Mouse (Mus musculus): ENCODE results near the gene Gm20518.

Gene Gm20518

GRCm38 (mm10) chr16:17843701-17844365 is 47.6 kb downstream of the Gm20518 start:
- no peak for DNase-seq (ENCODE audit: low spot score in 2 of 2)

- no peak for DNase-seq (ENCODE audit: low spot score in 2 of 2)
Observed at GRCm38 (mm10) chr16:17842437-17842836, 49.0 kb downstream of the Gm20518 start.

GRCm38 (mm10) chr16:17839976-17840375 is 51.5 kb downstream of the Gm20518 start:
- no peak for DNase-seq (ENCODE audit: low spot score in 2 of 2)

DNA sequence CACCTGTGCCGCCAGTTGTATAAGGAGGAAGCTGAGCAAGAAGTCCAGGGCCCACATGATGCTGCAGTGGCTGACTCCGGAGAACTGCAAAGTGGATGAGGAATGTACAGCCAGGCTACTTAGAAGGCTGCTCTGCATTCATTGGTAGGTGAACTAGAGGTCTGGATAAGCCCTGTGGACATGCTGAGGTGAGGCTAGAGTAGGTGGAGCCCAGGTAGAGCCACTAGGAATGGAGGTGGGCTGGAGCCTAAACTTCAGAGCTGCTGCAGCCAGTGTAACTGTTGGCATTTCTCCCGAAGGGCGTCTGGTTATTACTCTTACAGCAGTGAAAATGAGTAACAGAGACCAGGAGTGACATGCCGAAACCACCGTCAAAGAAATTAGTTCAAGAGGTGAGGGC is 53.4 kb downstream of the Gm20518 start, which contains the start of gene Car15:
Gene Car15, minus strand, starts transcription at position 314 of the 400 bp plus-strand sequence.
- DNase-seq (ENCODE audit: low spot score in 2 of 2): no peak

DNA sequence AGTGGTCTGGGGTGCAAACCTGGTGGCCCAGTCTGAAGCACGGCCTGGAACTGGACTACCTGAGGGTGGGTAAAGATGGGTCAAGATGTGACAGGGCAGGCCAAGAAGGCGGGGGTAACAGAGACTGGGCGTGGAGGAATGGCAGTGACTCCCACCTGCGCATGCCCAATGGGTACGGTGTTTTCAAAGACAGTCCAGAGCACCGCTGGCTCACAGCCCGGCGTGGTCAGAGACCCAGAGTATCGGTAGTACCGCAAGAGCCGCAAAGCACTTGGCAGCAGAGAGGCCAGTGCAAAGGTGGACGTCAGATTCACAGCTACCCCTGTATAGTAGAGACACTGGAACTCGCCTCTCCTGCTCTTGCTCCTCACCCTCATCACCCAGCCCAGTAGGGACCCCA is 56.0 kb downstream of the Gm20518 start:
- no peak for DNase-seq (ENCODE audit: low spot score in 2 of 2)

DNA sequence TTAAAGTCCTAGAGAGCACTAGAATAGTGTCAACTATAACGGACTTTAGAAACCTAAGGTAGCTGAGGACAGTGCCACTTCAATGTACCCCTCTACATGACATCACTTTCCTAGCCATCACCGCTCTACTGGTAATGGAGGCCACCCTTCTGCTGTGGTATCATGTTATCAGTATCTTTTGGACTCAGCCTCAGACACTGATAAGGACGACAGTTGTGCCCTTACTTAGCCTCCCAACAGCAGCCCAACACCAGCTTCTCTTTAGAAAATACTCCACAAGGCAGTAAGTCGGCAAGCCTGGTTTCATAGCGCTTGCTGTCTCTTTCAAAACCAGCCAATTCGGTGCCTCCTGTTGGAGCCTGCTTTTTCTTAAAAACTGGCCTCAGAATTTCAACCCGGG is 56.9 kb downstream of the Gm20518 start:
- no peak for DNase-seq (ENCODE audit: low spot score in 2 of 2)

GRCm38 (mm10) chr16:17833681-17834399 is 57.6 kb downstream of the Gm20518 start:
- peak in 1 of 2 experiments; percentile 64 for DNase-seq (ENCODE audit: low spot score in 2 of 2)

- DNase-seq (ENCODE audit: low spot score in 2 of 2): no peak
Observed at GRCm38 (mm10) chr16:17833321-17833680, 58.2 kb downstream of the Gm20518 start.

- no peak for DNase-seq (ENCODE audit: low spot score in 2 of 2)
Observed at GRCm38 (mm10) chr16:17832821-17833220, 58.6 kb downstream of the Gm20518 start, which contains the start of gene B830017H08Rik. Gene B830017H08Rik (plus strand): TSS chr16:17833121.

- DNase-seq (ENCODE audit: low spot score in 2 of 2): no peak
Observed at GRCm38 (mm10) chr16:17831781-17832180, 59.7 kb downstream of the Gm20518 start.

DNA sequence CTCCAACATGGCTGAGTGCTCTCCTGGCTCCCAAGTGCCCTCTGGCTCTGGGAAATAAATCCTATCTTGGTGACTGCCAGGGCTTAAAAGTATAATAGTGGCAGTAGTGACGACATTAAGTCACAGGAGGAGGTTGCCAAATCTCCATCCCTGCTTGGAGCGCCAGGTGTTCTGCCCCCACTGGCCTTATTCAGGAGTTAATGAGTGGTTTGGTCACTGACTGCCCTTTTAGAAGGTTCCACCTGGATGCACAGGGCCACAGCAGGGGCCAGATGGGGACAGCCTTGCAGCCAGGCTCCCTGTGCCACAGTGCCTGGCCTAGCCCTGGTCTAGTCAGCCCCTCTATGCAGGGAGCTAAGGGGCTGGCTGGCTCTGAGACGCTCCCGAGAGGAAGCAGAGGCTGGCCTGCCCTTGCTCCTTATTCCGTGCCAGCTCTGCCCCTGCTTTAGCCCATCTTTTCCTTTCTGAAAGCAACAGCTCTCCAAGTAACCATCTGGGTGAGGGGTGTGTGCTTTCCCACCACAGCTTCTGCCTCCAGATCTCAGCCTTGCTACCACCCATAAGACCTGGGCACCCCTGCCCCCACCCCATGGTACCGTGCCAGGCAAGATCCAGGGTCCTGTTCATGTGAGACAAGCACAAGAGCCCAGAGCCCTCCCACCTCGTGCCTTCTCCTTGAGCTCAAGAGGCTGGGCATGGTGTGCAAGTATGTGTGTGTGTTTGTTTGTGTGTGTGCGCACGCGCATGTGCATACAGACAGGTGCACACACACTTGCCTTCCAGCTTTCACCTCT is 60.9 kb downstream of the Gm20518 start:
- DNase-seq (ENCODE audit: low spot score in 2 of 2): no peak

GRCm38 (mm10) chr16:17828867-17829266 is 62.6 kb downstream of the Gm20518 start:
- DNase-seq (ENCODE audit: low spot score in 2 of 2): no peak

DNA sequence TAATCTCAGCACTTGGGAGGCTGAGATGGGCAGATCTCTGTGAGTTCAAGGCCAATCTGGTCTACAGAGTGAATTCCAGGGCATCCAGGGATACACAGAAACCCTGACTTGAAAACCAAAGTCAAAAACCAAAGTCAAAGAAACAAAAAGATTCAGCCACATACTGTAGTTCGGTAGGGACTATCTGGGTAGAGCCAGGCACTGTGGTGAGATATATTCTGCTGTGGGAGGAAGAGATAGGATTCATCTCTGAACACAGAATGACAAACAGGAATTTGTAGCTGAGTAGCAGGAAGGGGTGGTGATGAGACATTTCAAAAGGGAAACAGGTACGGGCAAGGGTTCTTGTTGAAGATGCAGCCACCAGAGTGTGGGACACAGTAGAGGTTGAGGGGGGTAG is 63.2 kb downstream of the Gm20518 start:
- DNase-seq (ENCODE audit: low spot score in 2 of 2): no peak

DNA sequence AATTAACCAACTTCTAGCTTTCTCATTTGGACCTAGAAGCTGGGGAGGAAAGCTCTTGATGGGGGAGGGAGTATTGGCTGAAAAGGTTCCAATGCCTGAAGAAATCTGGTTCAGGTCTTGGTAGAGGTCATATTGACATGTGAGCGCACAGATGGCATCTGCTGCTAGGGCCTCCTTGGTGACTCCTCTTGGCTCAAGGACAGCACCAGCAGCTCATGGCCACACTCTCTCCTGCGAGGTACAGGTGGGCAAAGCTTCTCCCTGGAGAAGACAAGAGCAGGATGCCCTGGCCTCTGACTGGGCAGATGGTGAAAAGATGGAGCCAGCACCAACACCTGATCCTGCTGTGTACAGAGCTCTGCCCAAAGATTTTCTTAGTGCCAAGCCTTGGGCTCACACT is 65.0 kb downstream of the Gm20518 start:
- no peak for DNase-seq (ENCODE audit: low spot score in 2 of 2)

- no peak for DNase-seq (ENCODE audit: low spot score in 2 of 2)
Observed at GRCm38 (mm10) chr16:17816528-17816927, 74.9 kb downstream of the Gm20518 start.

GRCm38 (mm10) chr16:17815411-17816402 is 75.8 kb downstream of the Gm20518 start:
- DNase-seq (ENCODE audit: low spot score in 2 of 2): peak in 1 of 2 experiments; percentile 53

DNA sequence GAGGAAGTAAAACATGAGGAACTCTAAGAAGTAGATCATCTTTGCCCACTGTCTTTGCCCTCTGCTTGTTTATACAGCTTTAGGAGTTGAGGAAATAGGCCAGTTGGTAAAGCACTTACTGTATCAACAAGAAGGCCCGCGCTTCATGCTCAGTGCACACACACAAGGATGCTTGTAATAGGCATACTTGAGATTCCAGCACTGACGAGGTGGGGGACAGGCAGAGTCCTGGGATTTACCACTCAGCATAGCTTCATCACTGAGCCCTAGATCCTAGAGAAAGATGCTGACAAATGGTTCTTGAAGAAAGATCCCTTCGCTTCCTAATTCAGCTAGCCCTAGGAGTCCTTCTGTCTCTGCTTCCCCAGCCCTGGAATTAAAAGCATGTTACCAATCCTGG is 78.3 kb downstream of the Gm20518 start:
- DNase-seq (ENCODE audit: low spot score in 2 of 2): no peak

- DNase-seq (ENCODE audit: low spot score in 2 of 2): peak in 1 of 2 experiments; percentile 47
Observed at GRCm38 (mm10) chr16:17812120-17812519, 79.4 kb downstream of the Gm20518 start.

DNA sequence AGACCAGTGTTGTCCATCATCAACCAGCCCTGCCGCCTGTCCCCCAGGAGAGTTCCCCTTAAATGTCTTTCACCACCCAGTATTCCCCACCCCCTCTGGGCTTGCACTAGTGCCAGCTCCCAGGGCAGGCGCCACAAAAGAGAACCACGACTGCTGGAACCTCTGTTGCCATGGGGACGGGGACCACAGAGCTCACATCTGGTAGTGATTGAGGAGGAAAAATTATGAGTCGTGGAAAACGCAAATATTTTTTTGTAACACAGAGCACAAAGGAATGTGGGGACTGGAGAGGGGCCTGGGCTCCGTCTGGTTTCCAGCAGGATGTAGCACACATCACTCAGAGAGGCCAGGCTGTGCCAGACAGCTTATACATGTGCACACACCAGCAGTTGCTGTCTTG is 81.8 kb downstream of the Gm20518 start:
- no peak for DNase-seq (ENCODE audit: low spot score in 2 of 2)

DNA sequence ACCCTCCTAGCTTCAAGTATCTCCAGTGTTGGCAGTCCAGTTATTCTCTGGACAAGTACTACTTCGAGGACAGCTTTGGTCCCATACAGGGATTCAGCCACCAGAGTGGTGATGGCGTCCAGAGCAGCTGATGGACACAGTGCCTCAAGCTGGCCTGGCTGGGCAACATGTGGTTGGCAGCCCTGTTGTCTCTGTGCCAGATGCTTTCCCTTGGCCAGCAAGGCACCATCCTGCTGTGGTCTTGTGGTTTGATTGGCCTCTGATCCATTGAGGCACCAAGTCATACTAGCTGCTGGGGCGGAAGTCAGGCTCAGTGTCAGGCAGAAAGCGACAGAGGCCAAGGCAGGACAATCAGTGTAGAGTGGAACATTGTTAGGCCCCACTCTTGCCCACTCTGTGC is 82.3 kb downstream of the Gm20518 start:
- DNase-seq (ENCODE audit: low spot score in 2 of 2): no peak

Measured in left cerebral cortex, adult 9 months (tissue).